Mouse (Mus musculus) C2C12 (cell line): ENCODE results near the gene Camta1. TPM values are rescaled to one million over a fixed set of nuclear protein-coding genes. Genes with fewer than 3 reads are reported as not detected.

Source experiments
- H3K27me3 ChIP-seq: one replicate; pipeline ENCODE4 v1.6.1; 2011; ENCODE audit not compliant: control insufficient read depth, insufficient read depth, insufficient read length
- H3K36me3 ChIP-seq: one replicate; pipeline ENCODE4 v1.6.1; 2011; ENCODE audit not compliant: control insufficient read depth, insufficient read depth
- H3K4me3 ChIP-seq: one replicate; pipeline ENCODE4 v1.5.1; 2011; ENCODE audit warnings: mild to moderate bottlenecking, control low read depth; ENCODE audit not compliant: poor library complexity, insufficient read depth, severe bottlenecking
- H3K79me2 ChIP-seq: one replicate; pipeline ENCODE4 v1.6.1; 2011; ENCODE audit not compliant: control insufficient read depth, insufficient read depth
- H3K79me3 ChIP-seq: one replicate; pipeline ENCODE4 v1.6.1; 2011; ENCODE audit warnings: low read depth, control low read depth
- H3ac ChIP-seq: one replicate; pipeline ENCODE3; 2011; ENCODE audit warnings: low read depth; ENCODE audit not compliant: control insufficient read depth, insufficient read length
- CEBPB ChIP-seq: IDR thresholded peaks from one replicate; pipeline ENCODE4 v1.6.1; 2011; ENCODE audit warnings: low read depth, mild to moderate bottlenecking, control low read depth, moderate library complexity
- CTCF ChIP-seq: IDR thresholded peaks from one replicate; pipeline ENCODE4 v1.5.1; 2011; ENCODE audit not compliant: control insufficient read depth, insufficient read depth, insufficient read length
- FOSL1 ChIP-seq: IDR thresholded peaks from one replicate; pipeline ENCODE4 v1.8.0; 2011; ENCODE audit warnings: mild to moderate bottlenecking, low read length; ENCODE audit not compliant: poor library complexity, insufficient read depth, severe bottlenecking
- MAX ChIP-seq: IDR thresholded peaks from one replicate; pipeline ENCODE4 v1.6.1; 2011; ENCODE audit warnings: mild to moderate bottlenecking, control low read depth
- MYOD1 ChIP-seq: IDR thresholded peaks from one replicate; pipeline ENCODE4 v1.6.1; 2011; ENCODE audit warnings: low read depth; ENCODE audit not compliant: control insufficient read depth, insufficient read length
- MYOG ChIP-seq: IDR thresholded peaks from one replicate; pipeline ENCODE4 v1.6.1; 2011; ENCODE audit not compliant: control insufficient read depth, insufficient read length; ENCODE audit errors: extremely low read depth
- USF1 ChIP-seq: IDR thresholded peaks from one replicate; pipeline ENCODE4 v1.6.1; 2011; ENCODE audit warnings: low read depth, mild to moderate bottlenecking, control low read depth, moderate library complexity
- polyA plus RNA-seq: library from polyadenylated mRNA; unstranded; fragments of >200 nt; fragmentation: generic; extraction: Trizol; gene quantifications from one replicate; pipeline ENCODE4 v1.2.1, GENCODE M21; 2012; ENCODE audit warnings: missing spikeins

Gene Camta1
- polyA plus RNA-seq, 1 experiment: 21.7 TPM

GRCm38 (mm10) chr4:151133760-151134159 lies 727.9 kb downstream of the Camta1 start:
- Histone ChIP-seq H3ac (no peak overlapping the region), H3K79me2 (no peaks in the 10 kb centered on the region), H3K79me3 (no peaks in the 10 kb centered on the region), H3K27me3 (peaks cover 80% of the 10 kb centered on the region), H3K4me3 (no peak overlapping the region), H3K36me3 (no peaks in the 10 kb centered on the region)
- TF ChIP-seq CEBPB: no peak
- no peak for TF ChIP-seq MYOD1
- TF ChIP-seq MYOG: no peak
- no peak for TF ChIP-seq USF1
- TF ChIP-seq MAX: no peak
- no peak for TF ChIP-seq FOSL1
- TF ChIP-seq CTCF: no peak

GRCm38 (mm10) chr4:151132493-151132892 lies 729.2 kb downstream of the Camta1 start:
- Histone ChIP-seq H3ac (no peak overlapping the region), H3K36me3 (no peaks in the 10 kb centered on the region), H3K79me3 (no peaks in the 10 kb centered on the region), H3K79me2 (no peaks in the 10 kb centered on the region), H3K27me3 (peaks cover 81% of the 10 kb centered on the region), H3K4me3 (no peak overlapping the region)
- TF ChIP-seq MYOD1 (no peak), CTCF (no peak), MAX (no peak), FOSL1 (no peak), CEBPB (no peak), MYOG (no peak), USF1 (no peak)

- Histone ChIP-seq H3K79me3 (no peaks in the 10 kb centered on the region), H3ac (no peak overlapping the region), H3K36me3 (no peaks in the 10 kb centered on the region), H3K27me3 (peaks cover 91% of the 10 kb centered on the region), H3K4me3 (no peak overlapping the region), H3K79me2 (no peaks in the 10 kb centered on the region)
- no peak for TF ChIP-seq CEBPB
- no peak for TF ChIP-seq MAX
- no peak for TF ChIP-seq MYOD1
- no peak for TF ChIP-seq MYOG
- no peak for TF ChIP-seq CTCF
- no peak for TF ChIP-seq FOSL1
- TF ChIP-seq USF1: no peak
These were observed 730.8 kb downstream of the Camta1 start for GRCm38 (mm10) chr4:151130756-151131490.

- no peaks in the 10 kb centered on the region for H3K79me3 ChIP-seq
- H3K27me3 ChIP-seq: peaks cover 90% of the 10 kb centered on the region
- no peak overlapping the region for H3ac ChIP-seq
- H3K79me2 ChIP-seq: no peaks in the 10 kb centered on the region
- no peaks in the 10 kb centered on the region for H3K36me3 ChIP-seq
- no peak overlapping the region for H3K4me3 ChIP-seq
- TF ChIP-seq MAX (no peak), FOSL1 (no peak), CEBPB (no peak)
These were observed 731.7 kb downstream of the Camta1 start for GRCm38 (mm10) chr4:151129725-151130557.

GRCm38 (mm10) chr4:151128641-151129541 lies 732.8 kb downstream of the Camta1 start:
- no peaks in the 10 kb centered on the region for H3K36me3 ChIP-seq
- TF ChIP-seq CEBPB (no peak), USF1 (no peak), FOSL1 (no peak), CTCF (no peak), MAX (no peak)
- H3K27me3 ChIP-seq: peaks cover 90% of the 10 kb centered on the region
- H3K79me3 ChIP-seq: no peaks in the 10 kb centered on the region
- no peak overlapping the region for H3K4me3 ChIP-seq
- no peak overlapping the region for H3ac ChIP-seq
- no peaks in the 10 kb centered on the region for H3K79me2 ChIP-seq
